Mouse (Mus musculus) urinary bladder, postnatal 4 days (tissue): ENCODE results near the gene Olfr1253.

Source experiments
- DNase-seq, 2 experiments: peaks; one replicate each; pipeline ENCODE4 v3.0.0; 2021 to 2022; ENCODE audit warnings: low spot score in 2 of 2

Olfr1253 gene

DNA sequence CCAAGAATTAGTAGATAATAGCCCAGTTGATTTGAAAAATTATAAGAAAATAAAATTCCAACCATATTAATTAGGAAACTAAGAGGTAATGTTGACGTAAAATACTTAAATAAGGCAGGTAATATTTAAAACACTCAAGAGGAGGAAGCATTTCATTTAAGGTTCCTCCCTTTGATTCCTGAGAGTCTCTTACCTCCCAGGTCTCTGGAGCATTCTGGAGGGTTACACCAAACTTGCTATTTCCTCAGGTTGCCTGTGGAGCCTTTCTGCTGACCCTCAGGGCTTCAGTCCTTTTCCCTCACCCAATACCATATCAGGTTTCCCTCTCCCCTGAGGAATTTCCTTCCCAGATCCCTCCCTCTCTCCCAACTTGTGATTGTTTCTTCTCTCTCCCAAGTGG is at the start of gene Olfr1253:
Olfr1253 (minus strand) TSS at position 101 of the 400 bp plus-strand sequence.
- no peak for DNase-seq

DNA sequence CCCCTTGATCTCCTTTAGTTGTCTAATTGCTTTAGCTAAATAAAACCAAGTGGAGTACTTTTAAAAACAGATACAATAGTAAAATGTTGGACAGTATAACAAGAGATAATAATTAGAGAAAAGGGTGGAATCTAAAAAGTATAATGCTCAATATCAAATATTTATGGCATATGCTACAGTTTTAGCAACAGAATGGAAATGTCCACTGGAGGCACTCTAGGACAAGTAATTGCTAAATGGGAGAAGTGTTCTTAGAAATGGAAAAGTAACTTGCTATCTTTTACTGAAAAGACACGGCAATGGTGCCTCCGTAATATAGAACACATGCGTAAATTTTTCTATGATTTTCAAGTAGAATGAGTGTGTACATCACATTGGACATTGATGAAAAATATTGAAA is 42.7 kb upstream of the Olfr1253 start:
- no peak for DNase-seq

DNA sequence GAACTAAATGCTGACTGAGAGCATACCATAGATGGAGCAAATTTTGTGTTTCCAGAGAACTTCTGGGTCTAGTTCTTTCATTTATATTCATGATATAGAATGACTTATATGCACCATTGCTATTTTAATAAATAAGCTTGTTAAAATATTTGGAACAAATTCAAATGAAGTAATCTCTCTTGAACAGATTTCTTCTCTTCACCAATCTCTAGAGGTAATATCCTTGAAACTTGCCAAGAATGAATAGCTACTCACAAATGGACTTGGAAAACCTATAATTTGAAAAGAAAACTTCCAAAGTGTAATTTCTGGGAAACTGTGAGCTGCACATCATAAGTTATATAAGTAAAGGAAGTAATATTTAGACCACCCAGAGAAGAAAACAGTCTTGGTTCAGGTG is 36.6 kb upstream of the Olfr1253 start, which contains the start of gene Olfr1254:
Olfr1254 (minus strand) TSS at position 101 of the 400 bp plus-strand sequence.
- DNase-seq: no peak

DNA sequence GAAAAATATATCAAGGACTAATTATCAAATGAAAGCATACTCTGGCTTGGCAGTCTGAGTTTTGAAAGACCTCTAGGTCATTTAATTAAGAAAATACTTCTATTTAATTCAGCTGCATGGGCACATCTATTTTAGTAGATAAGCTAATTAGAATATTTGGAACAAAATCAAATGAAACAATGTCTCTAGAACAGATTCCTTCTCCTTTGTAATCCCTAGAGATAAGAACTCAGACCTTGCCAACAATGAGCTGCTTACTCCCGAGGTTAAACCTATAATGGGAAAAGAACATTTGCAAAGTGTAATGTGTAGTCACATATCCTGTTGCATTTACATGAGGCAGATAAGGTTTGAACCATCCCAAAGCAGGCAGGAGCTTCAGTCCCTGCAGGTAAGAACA is 32.0 kb downstream of the Olfr1253 start, which contains the start of gene Olfr1252:
Olfr1252 (minus strand) TSS at position 101 of the 400 bp plus-strand sequence.
- no peak for DNase-seq
